ENCODE assay signal across 25 mouse cellular contexts in genomic region chr17:48203086-48203485, GRCm38 (mm10). TPM values are rescaled to one million over a fixed set of nuclear protein-coding genes. Genes with fewer than 3 reads are reported as not detected.
"Had no signal": no experiment of that assay in that cellular context is flagged by ENCODE, and none has a peak within 500 bp of the region (broad histone marks: within the 10 kb centered on the region; RNA-seq: fewer than 3 reads in every experiment).

No protein-coding gene starts in this region.

- H3K4me1 ChIP-seq: liver, embryonic 13.5 days; liver, embryonic 15.5 days; megakaryocyte, embryonic 14.5 days; midbrain, embryonic 12.5 days; neural tube, embryonic 13.5 days; neural tube, embryonic 15.5 days had no signal

- H3K4me3 ChIP-seq: liver, embryonic 13.5 days; liver, embryonic 15.5 days; megakaryocyte, embryonic 14.5 days; midbrain, embryonic 12.5 days; myocyte; neural tube, embryonic 13.5 days; neural tube, embryonic 15.5 days had no signal

- DNase-seq: liver; liver, embryonic 13.5 days; liver, postnatal 0 days; lung, embryonic 14.5 days; lung, postnatal 14 days; lung, postnatal 36 days; midbrain, embryonic 14.5 days; retina, postnatal 1 day; right cerebral cortex, adult 18-20 months; right cerebral cortex, postnatal 25 days; right cerebral cortex, postnatal 4 days; thymus, adult 2 months; thymus, postnatal 25 days had no signal

RNA-seq across cellular contexts. Expression of gene Trem1, which starts 29.5 kb away (rescaled TPM):
- polyA plus RNA-seq: lung, embryonic 14.5 days; midbrain, embryonic 14.5 days; midbrain, embryonic 16.5 days; myocyte; neural tube, embryonic 15.5 days; stomach, embryonic 14.5 days had no signal

RNA-seq across cellular contexts. Expression of gene A530064D06Rik, which starts 36.0 kb away (rescaled TPM):
- polyA plus RNA-seq: liver, embryonic 11.5 days; lung, embryonic 14.5 days; lung, embryonic 16.5 days; midbrain, embryonic 12.5 days; myocyte; neural tube, embryonic 11.5 days; neural tube, embryonic 13.5 days; stomach, embryonic 14.5 days had no signal

RNA-seq across cellular contexts. Expression of gene Trem3, which starts 44.5 kb away (rescaled TPM):
- polyA plus RNA-seq: midbrain, embryonic 12.5 days; midbrain, embryonic 14.5 days; midbrain, embryonic 16.5 days; neural tube, embryonic 11.5 days; neural tube, embryonic 15.5 days; stomach, embryonic 14.5 days; urinary bladder, adult 2 months had no signal

RNA-seq across cellular contexts. Expression of gene 9830107B12Rik, which starts 57.0 kb away (rescaled TPM):
- polyA plus RNA-seq: lung, embryonic 14.5 days; lung, embryonic 16.5 days; midbrain, embryonic 14.5 days; midbrain, embryonic 16.5 days; myocyte; neural tube, embryonic 11.5 days; neural tube, embryonic 13.5 days; stomach, embryonic 14.5 days had no signal
